Mouse (Mus musculus): ENCODE measurements around the gene Enpep. TPM values are rescaled to one million over a fixed set of nuclear protein-coding genes. Genes with fewer than 3 reads are reported as not detected.

Gene Enpep
- polyA plus RNA-seq, 1 experiment: not detected

DNA sequence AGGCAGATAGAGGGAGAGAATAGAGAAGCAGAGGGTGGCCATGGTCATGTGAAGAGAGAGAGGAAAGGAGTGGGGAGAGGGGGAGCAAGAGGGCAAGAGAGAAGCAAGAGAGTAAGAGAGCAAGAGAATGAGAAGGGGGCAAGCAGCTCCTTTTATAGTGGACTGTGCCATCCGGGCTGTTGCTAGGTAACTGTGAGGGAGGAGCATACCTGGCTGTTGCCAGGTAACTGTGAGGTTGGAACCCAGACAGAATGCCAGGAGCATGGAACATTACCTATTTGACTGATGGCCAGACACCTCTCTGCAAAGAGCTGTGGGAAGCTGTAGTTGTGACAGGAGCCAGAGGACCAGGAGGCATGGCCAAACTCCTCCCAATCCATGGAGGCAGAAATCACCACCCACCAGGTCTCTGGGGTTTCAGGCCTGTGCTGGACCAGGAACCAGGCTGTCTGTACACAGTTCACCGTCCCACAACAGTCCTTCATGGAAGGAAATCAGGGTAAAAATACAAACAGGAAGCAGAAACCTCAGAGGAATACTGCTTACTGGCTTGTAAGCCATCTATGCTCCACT is 32.4 kb upstream of the Enpep start:
- H3K27me3 ChIP-seq (ENCODE audit: control insufficient read depth, insufficient read depth, low read length, poor library complexity, severe bottlenecking): no peaks in the 10 kb centered on the region
- no peak overlapping the region for H3K9ac ChIP-seq (ENCODE audit: low read depth, poor library complexity, severe bottlenecking)
- TF ChIP-seq EP300 (IDR thresholded peaks at IDR 0.05; ENCODE audit: insufficient read depth, low read depth, low read length) (no peak), POLR2A (IDR thresholded peaks at IDR 0.05; ENCODE audit: insufficient read depth, low read length) (no peak), CTCF (IDR thresholded peaks at IDR 0.05; ENCODE audit: low read depth, low read length) (no peak)
- no peaks in the 10 kb centered on the region for H3K9me3 ChIP-seq (replicated peaks; ENCODE audit: control insufficient read depth, insufficient read depth, low read length, poor library complexity, severe bottlenecking)
- H3K4me1 ChIP-seq (ENCODE audit: control insufficient read depth, insufficient read depth, low read length): no peaks in the 10 kb centered on the region
- no peaks in the 10 kb centered on the region for H3K36me3 ChIP-seq (ENCODE audit: control insufficient read depth, insufficient read depth, low read length, poor library complexity, severe bottlenecking)
- H3K27ac ChIP-seq (ENCODE audit: insufficient read depth, low read length): no peak overlapping the region
- no peak overlapping the region for H3K4me3 ChIP-seq (ENCODE audit: low read depth, low read length)

- Histone ChIP-seq H3K4me1 (ENCODE audit: control insufficient read depth, insufficient read depth, low read length) (no peaks in the 10 kb centered on the region), H3K4me3 (ENCODE audit: low read depth, low read length) (no peak overlapping the region), H3K27me3 (ENCODE audit: control insufficient read depth, insufficient read depth, low read length, poor library complexity, severe bottlenecking) (no peaks in the 10 kb centered on the region), H3K27ac (ENCODE audit: insufficient read depth, low read length) (no peak overlapping the region), H3K9ac (ENCODE audit: low read depth, poor library complexity, severe bottlenecking) (no peak overlapping the region), H3K36me3 (ENCODE audit: control insufficient read depth, insufficient read depth, low read length, poor library complexity, severe bottlenecking) (no peaks in the 10 kb centered on the region), H3K9me3 (replicated peaks; ENCODE audit: control insufficient read depth, insufficient read depth, low read length, poor library complexity, severe bottlenecking) (no peaks in the 10 kb centered on the region)
- TF ChIP-seq POLR2A (IDR thresholded peaks at IDR 0.05; ENCODE audit: insufficient read depth, low read length): no peak
- TF ChIP-seq EP300 (IDR thresholded peaks at IDR 0.05; ENCODE audit: insufficient read depth, low read depth, low read length): no peak
- no peak for TF ChIP-seq CTCF (IDR thresholded peaks at IDR 0.05; ENCODE audit: low read depth, low read length)
Observed at GRCm38 (mm10) chr3:129363426-129363825, 30.9 kb upstream of the Enpep start.

GRCm38 (mm10) chr3:129358115-129358514 is 25.6 kb upstream of the Enpep start:
- no peak overlapping the region for H3K27ac ChIP-seq (ENCODE audit: insufficient read depth, low read length)

GRCm38 (mm10) chr3:129353901-129354300 is 21.4 kb upstream of the Enpep start:
- no peaks in the 10 kb centered on the region for H3K9me3 ChIP-seq (replicated peaks; ENCODE audit: control insufficient read depth, insufficient read depth, low read length, poor library complexity, severe bottlenecking)
- H3K4me1 ChIP-seq (ENCODE audit: control insufficient read depth, insufficient read depth, low read length): no peaks in the 10 kb centered on the region
- no peak for TF ChIP-seq POLR2A (IDR thresholded peaks at IDR 0.05; ENCODE audit: insufficient read depth, low read length)
- TF ChIP-seq EP300 (IDR thresholded peaks at IDR 0.05; ENCODE audit: insufficient read depth, low read depth, low read length): no peak
- TF ChIP-seq CTCF (IDR thresholded peaks at IDR 0.05; ENCODE audit: low read depth, low read length): no peak
- no peaks in the 10 kb centered on the region for H3K27me3 ChIP-seq (ENCODE audit: control insufficient read depth, insufficient read depth, low read length, poor library complexity, severe bottlenecking)
- H3K9ac ChIP-seq (ENCODE audit: low read depth, poor library complexity, severe bottlenecking): no peak overlapping the region
- no peak overlapping the region for H3K27ac ChIP-seq (ENCODE audit: insufficient read depth, low read length)
- no peak overlapping the region for H3K4me3 ChIP-seq (ENCODE audit: low read depth, low read length)
- no peaks in the 10 kb centered on the region for H3K36me3 ChIP-seq (ENCODE audit: control insufficient read depth, insufficient read depth, low read length, poor library complexity, severe bottlenecking)

More at GRCm38 (mm10) chr3:129358115-129358514, 25.6 kb upstream of the Enpep start:
- H3K4me1 ChIP-seq (ENCODE audit: control insufficient read depth, insufficient read depth, low read length): no peaks in the 10 kb centered on the region
- no peak overlapping the region for H3K9ac ChIP-seq (ENCODE audit: low read depth, poor library complexity, severe bottlenecking)
- TF ChIP-seq EP300 (IDR thresholded peaks at IDR 0.05; ENCODE audit: insufficient read depth, low read depth, low read length): no peak
- TF ChIP-seq CTCF (IDR thresholded peaks at IDR 0.05; ENCODE audit: low read depth, low read length): no peak
- no peak for TF ChIP-seq POLR2A (IDR thresholded peaks at IDR 0.05; ENCODE audit: insufficient read depth, low read length)
- H3K4me3 ChIP-seq (ENCODE audit: low read depth, low read length): no peak overlapping the region
- H3K36me3 ChIP-seq (ENCODE audit: control insufficient read depth, insufficient read depth, low read length, poor library complexity, severe bottlenecking): no peaks in the 10 kb centered on the region
- no peaks in the 10 kb centered on the region for H3K27me3 ChIP-seq (ENCODE audit: control insufficient read depth, insufficient read depth, low read length, poor library complexity, severe bottlenecking)
- no peaks in the 10 kb centered on the region for H3K9me3 ChIP-seq (replicated peaks; ENCODE audit: control insufficient read depth, insufficient read depth, low read length, poor library complexity, severe bottlenecking)

DNA sequence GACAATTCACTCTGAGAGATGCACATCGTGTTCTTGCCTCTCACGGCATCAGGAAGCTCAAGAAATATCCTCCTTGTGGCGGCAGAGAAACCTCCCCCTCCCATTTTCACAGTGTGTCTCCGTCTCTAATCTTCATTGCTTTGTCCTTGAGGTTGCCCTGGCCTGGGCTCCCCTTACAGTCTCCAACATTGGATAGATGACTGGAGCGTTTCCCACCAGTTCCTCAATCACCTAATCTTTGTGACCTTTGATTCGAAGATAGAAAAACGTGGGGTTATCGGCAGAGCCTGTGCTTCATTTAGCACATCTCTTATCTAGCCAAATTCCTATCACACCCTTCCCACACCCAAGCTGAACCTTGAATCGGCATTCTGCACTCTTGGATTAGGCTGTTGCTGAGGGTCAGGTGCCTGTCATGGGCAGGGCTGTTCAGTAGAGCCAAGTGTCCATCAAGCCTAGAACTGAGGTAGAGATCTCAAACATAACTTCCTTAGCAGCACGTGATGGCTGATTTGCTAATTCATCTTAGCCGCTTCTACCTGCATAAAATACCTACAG is 18.9 kb upstream of the Enpep start:
- no peak overlapping the region for H3K27ac ChIP-seq (ENCODE audit: insufficient read depth, low read length)
- H3K9ac ChIP-seq (ENCODE audit: low read depth, poor library complexity, severe bottlenecking): no peak overlapping the region
- H3K9me3 ChIP-seq (replicated peaks; ENCODE audit: control insufficient read depth, insufficient read depth, low read length, poor library complexity, severe bottlenecking): no peaks in the 10 kb centered on the region
- H3K36me3 ChIP-seq (ENCODE audit: control insufficient read depth, insufficient read depth, low read length, poor library complexity, severe bottlenecking): no peaks in the 10 kb centered on the region
- H3K27me3 ChIP-seq (ENCODE audit: control insufficient read depth, insufficient read depth, low read length, poor library complexity, severe bottlenecking): no peaks in the 10 kb centered on the region
- TF ChIP-seq POLR2A (IDR thresholded peaks at IDR 0.05; ENCODE audit: insufficient read depth, low read length): no peak
- no peak overlapping the region for H3K4me3 ChIP-seq (ENCODE audit: low read depth, low read length)
- no peaks in the 10 kb centered on the region for H3K4me1 ChIP-seq (ENCODE audit: control insufficient read depth, insufficient read depth, low read length)

DNA sequence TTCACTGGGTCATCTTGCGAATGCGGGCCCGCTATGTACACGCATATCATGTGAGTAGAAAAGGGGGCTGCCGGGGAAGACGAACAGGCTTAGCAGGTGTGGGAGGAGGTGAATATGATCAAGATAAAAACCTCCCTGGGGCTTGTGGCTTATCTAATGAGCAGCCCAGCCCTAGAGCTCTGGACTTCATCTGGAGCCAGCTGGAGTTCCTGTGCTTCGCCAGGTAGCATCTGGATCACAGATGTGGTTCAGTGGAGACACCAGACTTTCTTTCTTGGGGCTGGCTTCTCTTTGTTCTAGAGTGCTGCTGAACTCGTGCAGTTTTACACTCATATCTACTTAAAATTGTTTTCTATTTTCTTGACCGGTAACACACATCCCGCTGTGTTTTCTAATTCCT is 14.8 kb upstream of the Enpep start:
- H3K9me3 ChIP-seq (replicated peaks; ENCODE audit: control insufficient read depth, insufficient read depth, low read length, poor library complexity, severe bottlenecking): no peaks in the 10 kb centered on the region
- TF ChIP-seq EP300 (IDR thresholded peaks at IDR 0.05; ENCODE audit: insufficient read depth, low read depth, low read length) (no peak), CTCF (IDR thresholded peaks at IDR 0.05; ENCODE audit: low read depth, low read length) (no peak), POLR2A (IDR thresholded peaks at IDR 0.05; ENCODE audit: insufficient read depth, low read length) (no peak)
- no peak overlapping the region for H3K4me3 ChIP-seq (ENCODE audit: low read depth, low read length)
- H3K27ac ChIP-seq (ENCODE audit: insufficient read depth, low read length): no peak overlapping the region
- H3K4me1 ChIP-seq (ENCODE audit: control insufficient read depth, insufficient read depth, low read length): no peaks in the 10 kb centered on the region
- H3K9ac ChIP-seq (ENCODE audit: low read depth, poor library complexity, severe bottlenecking): no peak overlapping the region
- no peaks in the 10 kb centered on the region for H3K27me3 ChIP-seq (ENCODE audit: control insufficient read depth, insufficient read depth, low read length, poor library complexity, severe bottlenecking)
- H3K36me3 ChIP-seq (ENCODE audit: control insufficient read depth, insufficient read depth, low read length, poor library complexity, severe bottlenecking): no peaks in the 10 kb centered on the region
